Mouse (Mus musculus): ENCODE measurements at regions not wholly inside any gene's neighbourhood (a gene's known extent, or its start where the extent isn't known, plus 50 kb on each side); places are given as distances from the start of the nearest gene placed in this dataset.

- Histone ChIP-seq H3K4me3 (ENCODE audit: insufficient read depth, low read length) (no peak overlapping the region), H3K4me1 (ENCODE audit: control insufficient read depth, insufficient read depth, low read length) (no peaks in the 10 kb centered on the region), H3K27ac (ENCODE audit: insufficient read depth, low read depth, low read length) (no peak overlapping the region)
- TF ChIP-seq POLR2A (IDR thresholded peaks at IDR 0.05; ENCODE audit: borderline replicate concordance, low read depth, low read length): no peak
- no peak for TF ChIP-seq CTCF (IDR thresholded peaks at IDR 0.05; ENCODE audit: low read depth, low read length)
These were observed 295.3 kb downstream of the Qk start for GRCm38 (mm10) chr17:10024323-10024722.

GRCm38 (mm10) chr17:10012161-10012560 is 307.5 kb downstream of the Qk start:
- Histone ChIP-seq H3K4me3 (ENCODE audit: insufficient read depth, low read length) (no peak overlapping the region), H3K27ac (ENCODE audit: insufficient read depth, low read depth, low read length) (no peak overlapping the region), H3K4me1 (ENCODE audit: control insufficient read depth, insufficient read depth, low read length) (no peaks in the 10 kb centered on the region)
- no peak for TF ChIP-seq POLR2A (IDR thresholded peaks at IDR 0.05; ENCODE audit: borderline replicate concordance, low read depth, low read length)

GRCm38 (mm10) chr17:10011728-10012127 is 307.9 kb downstream of the Qk start:
- H3K4me3 ChIP-seq (ENCODE audit: insufficient read depth, low read length): no peak overlapping the region
- H3K4me1 ChIP-seq (ENCODE audit: control insufficient read depth, insufficient read depth, low read length): no peaks in the 10 kb centered on the region
- H3K27ac ChIP-seq (ENCODE audit: insufficient read depth, low read depth, low read length): no peak overlapping the region
- TF ChIP-seq CTCF (IDR thresholded peaks at IDR 0.05; ENCODE audit: low read depth, low read length) (no peak), POLR2A (IDR thresholded peaks at IDR 0.05; ENCODE audit: borderline replicate concordance, low read depth, low read length) (no peak)

- TF ChIP-seq CTCF (IDR thresholded peaks at IDR 0.05; ENCODE audit: low read depth, low read length) (no peak), POLR2A (IDR thresholded peaks at IDR 0.05; ENCODE audit: borderline replicate concordance, low read depth, low read length) (no peak)
- no peak overlapping the region for H3K27ac ChIP-seq (ENCODE audit: insufficient read depth, low read depth, low read length)
These were observed 318.5 kb downstream of the Qk start for GRCm38 (mm10) chr17:10001071-10001591.

DNA sequence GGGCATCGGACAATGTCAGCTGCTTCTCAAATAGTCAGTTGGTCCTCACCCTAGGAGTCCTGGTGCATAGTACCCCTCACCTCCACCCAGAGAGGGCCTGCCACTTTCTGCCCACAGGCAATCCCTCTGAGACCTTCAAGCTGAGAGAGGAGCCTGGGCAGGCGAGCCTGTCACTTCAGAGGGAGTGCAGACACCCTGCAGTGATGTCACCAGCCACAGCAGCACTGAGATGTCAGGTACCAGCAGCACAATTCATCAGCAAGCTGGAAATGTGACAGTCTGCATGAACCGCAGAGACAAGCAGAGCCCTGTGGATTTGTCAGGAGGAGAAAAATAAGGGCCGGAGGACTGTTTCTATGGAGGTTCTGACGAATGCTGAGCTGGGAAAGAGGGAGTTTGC is 324.3 kb downstream of the Qk start:
- TF ChIP-seq POLR2A (IDR thresholded peaks at IDR 0.05; ENCODE audit: borderline replicate concordance, low read depth, low read length) (no peak), CTCF (IDR thresholded peaks at IDR 0.05; ENCODE audit: low read depth, low read length) (no peak)
- no peaks in the 10 kb centered on the region for H3K4me1 ChIP-seq (ENCODE audit: control insufficient read depth, insufficient read depth, low read length)
- no peak overlapping the region for H3K27ac ChIP-seq (ENCODE audit: insufficient read depth, low read depth, low read length)
- no peak overlapping the region for H3K4me3 ChIP-seq (ENCODE audit: insufficient read depth, low read length)

More at GRCm38 (mm10) chr17:10001071-10001591, 318.5 kb downstream of the Qk start:
- no peaks in the 10 kb centered on the region for H3K4me1 ChIP-seq (ENCODE audit: control insufficient read depth, insufficient read depth, low read length)
- no peak overlapping the region for H3K4me3 ChIP-seq (ENCODE audit: insufficient read depth, low read length)

- Histone ChIP-seq H3K4me1 (ENCODE audit: control insufficient read depth, insufficient read depth, low read length) (no peaks in the 10 kb centered on the region), H3K27ac (ENCODE audit: insufficient read depth, low read depth, low read length) (no peak overlapping the region), H3K4me3 (ENCODE audit: insufficient read depth, low read length) (no peak overlapping the region)
- no peak for TF ChIP-seq POLR2A (IDR thresholded peaks at IDR 0.05; ENCODE audit: borderline replicate concordance, low read depth, low read length)
- no peak for TF ChIP-seq CTCF (IDR thresholded peaks at IDR 0.05; ENCODE audit: low read depth, low read length)
These were observed 321.2 kb upstream of the Pabpc6 start for GRCm38 (mm10) chr17:9990744-9991143.

- no peaks in the 10 kb centered on the region for H3K4me1 ChIP-seq (ENCODE audit: control insufficient read depth, insufficient read depth, low read length)
- TF ChIP-seq POLR2A (IDR thresholded peaks at IDR 0.05; ENCODE audit: borderline replicate concordance, low read depth, low read length) (no peak), CTCF (IDR thresholded peaks at IDR 0.05; ENCODE audit: low read depth, low read length) (no peak)
- H3K27ac ChIP-seq (ENCODE audit: insufficient read depth, low read depth, low read length): no peak overlapping the region
- H3K4me3 ChIP-seq (ENCODE audit: insufficient read depth, low read length): no peak overlapping the region
These were observed 311.8 kb upstream of the Pabpc6 start for GRCm38 (mm10) chr17:9981273-9981672.

DNA sequence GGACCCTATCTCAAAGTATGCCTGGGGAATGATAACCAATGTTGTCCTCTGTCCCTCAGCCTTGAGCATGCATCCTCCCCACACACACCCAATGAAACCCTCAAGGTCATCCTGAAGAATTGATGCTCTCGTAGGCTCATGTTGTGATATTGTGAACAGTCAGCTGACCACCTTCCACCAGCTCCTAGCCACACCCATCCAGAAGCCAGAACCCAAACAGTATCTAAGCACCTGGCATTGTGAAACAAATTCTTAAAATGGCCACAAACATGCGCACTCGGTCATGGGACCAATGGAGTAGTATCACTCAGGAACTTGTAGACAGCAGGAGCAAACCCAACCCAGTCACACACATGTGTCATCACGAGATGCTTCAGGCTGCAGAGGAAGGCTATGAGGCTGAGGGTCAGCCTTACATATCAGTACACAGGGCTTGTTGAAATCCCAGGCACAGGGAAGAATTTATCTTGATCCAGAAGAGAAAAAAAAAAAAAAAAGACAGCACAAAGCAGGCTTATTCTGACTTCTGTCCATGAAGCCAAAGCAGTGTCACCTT is 307.4 kb upstream of the Pabpc6 start:
- no peak for TF ChIP-seq CTCF (IDR thresholded peaks at IDR 0.05; ENCODE audit: low read depth, low read length)
- no peak for TF ChIP-seq POLR2A (IDR thresholded peaks at IDR 0.05; ENCODE audit: borderline replicate concordance, low read depth, low read length)
- Histone ChIP-seq H3K4me3 (ENCODE audit: insufficient read depth, low read length) (no peak overlapping the region), H3K4me1 (ENCODE audit: control insufficient read depth, insufficient read depth, low read length) (no peaks in the 10 kb centered on the region), H3K27ac (ENCODE audit: insufficient read depth, low read depth, low read length) (no peak overlapping the region)

DNA sequence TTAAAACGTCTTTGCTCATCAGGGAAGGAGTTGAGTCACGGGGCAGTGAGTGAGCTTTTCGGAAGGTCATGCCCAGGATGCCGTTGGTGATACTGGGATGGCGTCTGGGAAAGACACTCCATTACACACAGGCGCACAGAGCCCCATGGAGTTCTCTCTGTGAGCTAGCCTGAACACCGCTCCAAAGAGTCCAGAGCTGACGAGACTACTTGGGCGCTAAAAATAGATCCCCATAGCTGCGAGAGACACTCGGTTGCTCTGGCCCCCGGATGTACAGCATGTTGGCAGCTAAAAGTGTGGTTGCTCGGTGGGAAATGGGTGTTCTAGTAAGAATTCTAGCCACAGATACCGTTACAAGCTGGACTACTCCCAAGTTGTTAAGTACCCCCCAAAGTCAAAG is 306.5 kb upstream of the Pabpc6 start:
- TF ChIP-seq POLR2A (IDR thresholded peaks at IDR 0.05; ENCODE audit: borderline replicate concordance, low read depth, low read length): no peak
- TF ChIP-seq CTCF (IDR thresholded peaks at IDR 0.05; ENCODE audit: low read depth, low read length): no peak
- no peaks in the 10 kb centered on the region for H3K4me1 ChIP-seq (ENCODE audit: control insufficient read depth, insufficient read depth, low read length)

GRCm38 (mm10) chr17:9975153-9975552 is 305.6 kb upstream of the Pabpc6 start:
- H3K4me3 ChIP-seq (ENCODE audit: insufficient read depth, low read length): no peak overlapping the region
- no peak for TF ChIP-seq CTCF (IDR thresholded peaks at IDR 0.05; ENCODE audit: low read depth, low read length)
- TF ChIP-seq POLR2A (IDR thresholded peaks at IDR 0.05; ENCODE audit: borderline replicate concordance, low read depth, low read length): no peak
- no peaks in the 10 kb centered on the region for H3K4me1 ChIP-seq (ENCODE audit: control insufficient read depth, insufficient read depth, low read length)
- no peak overlapping the region for H3K27ac ChIP-seq (ENCODE audit: insufficient read depth, low read depth, low read length)

More for the DNA sequence above, 306.5 kb upstream of the Pabpc6 start:
- Histone ChIP-seq H3K27ac (ENCODE audit: insufficient read depth, low read depth, low read length) (no peak overlapping the region), H3K4me3 (ENCODE audit: insufficient read depth, low read length) (no peak overlapping the region)
